Mouse (Mus musculus): ENCODE data around the gene Gapt. TPM values are rescaled to one million over a fixed set of nuclear protein-coding genes. Genes with fewer than 3 reads are reported as not detected.

Gapt gene
- polyA plus RNA-seq, 1 experiment = 1.1 TPM

DNA sequence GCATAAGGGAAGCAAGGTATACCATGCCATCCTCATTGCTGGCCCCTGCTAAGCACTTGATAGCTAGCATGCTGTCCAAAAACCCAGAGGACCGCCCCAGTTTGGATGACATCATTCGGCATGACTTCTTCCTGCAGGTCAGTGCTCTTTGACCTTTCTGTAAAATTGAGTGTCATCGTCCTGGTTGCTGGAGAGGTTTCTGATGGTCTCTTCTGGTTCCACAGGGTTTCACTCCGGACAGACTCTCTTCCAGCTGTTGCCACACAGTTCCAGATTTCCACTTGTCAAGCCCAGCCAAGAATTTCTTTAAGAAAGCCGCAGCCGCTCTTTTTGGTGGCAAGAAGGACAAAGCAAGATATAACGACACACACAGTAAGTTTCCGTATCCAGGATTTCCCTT lies 40.8 kb upstream of the Gapt start:
- no peak overlapping the region for H3K4me3 ChIP-seq (ENCODE audit: control insufficient read depth, insufficient read depth, low read length)
- H3K36me3 ChIP-seq (ENCODE audit: control insufficient read depth, insufficient read depth, low read length) = no peaks in the 10 kb centered on the region
- WGBS = 96% methylated on average over 8 of the region's 8 CpGs
- TF ChIP-seq POLR2A (IDR thresholded peaks at IDR 0.05; ENCODE audit: control insufficient read depth, extremely low read depth, insufficient read depth, low read length, poor library complexity) = no peak
- TF ChIP-seq CTCF (IDR thresholded peaks at IDR 0.05; ENCODE audit: borderline replicate concordance, control insufficient read depth, extremely low read depth, insufficient read depth, low read length, poor library complexity) = no peak
- H3K4me1 ChIP-seq (replicated peaks; ENCODE audit: control insufficient read depth, insufficient read depth, low read length) = peaks cover 12% of the 10 kb centered on the region
- no peak for DNase-seq
- no peak overlapping the region for H3K27ac ChIP-seq (ENCODE audit: control insufficient read depth, insufficient read depth, low read length)
- H3K27me3 ChIP-seq (ENCODE audit: control insufficient read depth, insufficient read depth, low read length) = no peaks in the 10 kb centered on the region; the same call in 1 of the 2 replicates

DNA sequence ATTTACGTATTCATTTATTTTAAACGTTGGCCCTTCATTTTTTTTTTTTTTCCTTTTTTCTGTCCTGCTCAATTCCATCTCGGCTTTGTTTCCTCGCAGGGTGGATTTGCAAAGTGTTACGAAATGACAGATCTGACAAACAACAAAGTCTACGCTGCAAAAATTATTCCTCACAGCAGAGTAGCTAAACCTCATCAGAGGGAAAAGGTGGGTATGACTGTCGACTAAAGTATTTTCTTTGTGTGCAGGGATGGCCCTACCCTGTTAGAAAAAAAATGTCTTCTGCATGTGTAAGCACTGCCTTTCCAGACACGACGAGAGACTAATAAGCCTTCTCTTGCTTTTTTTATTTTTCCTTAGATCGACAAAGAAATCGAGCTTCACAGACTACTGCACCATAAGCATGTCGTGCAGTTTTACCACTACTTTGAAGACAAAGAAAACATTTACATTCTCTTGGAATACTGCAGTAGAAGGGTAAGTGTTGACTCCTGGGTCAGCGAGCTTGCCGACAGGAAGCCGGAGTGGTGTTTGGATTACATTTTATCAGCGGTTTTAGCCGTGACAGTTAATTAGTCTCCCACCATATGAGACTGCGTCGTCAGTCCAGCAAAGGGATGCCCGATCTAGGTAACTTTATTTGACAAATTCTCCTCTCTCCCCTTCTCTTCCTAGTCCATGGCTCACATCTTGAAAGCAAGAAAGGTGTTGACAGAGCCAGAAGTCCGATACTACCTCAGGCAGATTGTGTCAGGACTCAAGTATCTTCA lies 39.1 kb upstream of the Gapt start:
- no peaks in the 10 kb centered on the region for H3K36me3 ChIP-seq (ENCODE audit: control insufficient read depth, insufficient read depth, low read length)
- no peak overlapping the region for H3K27ac ChIP-seq (ENCODE audit: control insufficient read depth, insufficient read depth, low read length)
- 22% methylated on average over 21 of the region's 21 CpGs for WGBS
- no peaks in the 10 kb centered on the region; the same call in 1 of the 2 replicates for H3K27me3 ChIP-seq (ENCODE audit: control insufficient read depth, insufficient read depth, low read length)
- no peak overlapping the region for H3K4me3 ChIP-seq (ENCODE audit: control insufficient read depth, insufficient read depth, low read length)
- no peak for TF ChIP-seq CTCF (IDR thresholded peaks at IDR 0.05; ENCODE audit: borderline replicate concordance, control insufficient read depth, extremely low read depth, insufficient read depth, low read length, poor library complexity)
- TF ChIP-seq POLR2A (IDR thresholded peaks at IDR 0.05; ENCODE audit: control insufficient read depth, extremely low read depth, insufficient read depth, low read length, poor library complexity) = no peak
- DNase-seq = no peak
- peaks cover 12% of the 10 kb centered on the region for H3K4me1 ChIP-seq (replicated peaks; ENCODE audit: control insufficient read depth, insufficient read depth, low read length)

DNA sequence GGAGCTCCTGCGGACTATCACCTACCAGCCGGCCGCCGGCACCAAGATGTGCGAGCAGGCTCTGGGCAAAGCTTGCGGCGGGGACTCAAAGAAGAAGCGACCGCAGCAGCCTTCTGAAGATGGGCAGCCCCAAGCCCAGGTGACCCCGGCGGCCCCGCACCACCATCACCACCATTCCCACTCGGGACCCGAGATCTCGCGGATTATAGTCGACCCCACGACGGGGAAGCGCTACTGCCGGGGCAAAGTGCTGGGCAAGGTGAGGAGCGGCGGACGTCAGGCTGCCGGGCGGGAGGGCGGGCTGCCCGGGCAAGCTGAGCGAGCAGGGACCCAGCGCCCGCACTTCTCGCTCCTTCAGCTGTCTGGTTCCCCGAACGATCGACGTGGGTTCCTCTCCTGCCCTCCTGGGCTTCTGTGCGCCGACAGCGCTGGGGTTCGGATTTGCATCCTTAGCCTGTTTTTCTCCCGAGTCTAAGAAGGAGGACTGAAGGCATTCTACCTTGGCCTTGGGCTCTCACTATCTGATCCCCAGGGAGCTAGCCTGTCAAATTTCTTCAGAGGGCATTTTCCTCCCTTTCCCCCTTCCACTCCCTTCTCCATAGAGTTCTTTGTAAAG lies 38.3 kb upstream of the Gapt start:
- peak overlapping the region; percentile 76 for H3K4me3 ChIP-seq (ENCODE audit: control insufficient read depth, insufficient read depth, low read length)

DNA sequence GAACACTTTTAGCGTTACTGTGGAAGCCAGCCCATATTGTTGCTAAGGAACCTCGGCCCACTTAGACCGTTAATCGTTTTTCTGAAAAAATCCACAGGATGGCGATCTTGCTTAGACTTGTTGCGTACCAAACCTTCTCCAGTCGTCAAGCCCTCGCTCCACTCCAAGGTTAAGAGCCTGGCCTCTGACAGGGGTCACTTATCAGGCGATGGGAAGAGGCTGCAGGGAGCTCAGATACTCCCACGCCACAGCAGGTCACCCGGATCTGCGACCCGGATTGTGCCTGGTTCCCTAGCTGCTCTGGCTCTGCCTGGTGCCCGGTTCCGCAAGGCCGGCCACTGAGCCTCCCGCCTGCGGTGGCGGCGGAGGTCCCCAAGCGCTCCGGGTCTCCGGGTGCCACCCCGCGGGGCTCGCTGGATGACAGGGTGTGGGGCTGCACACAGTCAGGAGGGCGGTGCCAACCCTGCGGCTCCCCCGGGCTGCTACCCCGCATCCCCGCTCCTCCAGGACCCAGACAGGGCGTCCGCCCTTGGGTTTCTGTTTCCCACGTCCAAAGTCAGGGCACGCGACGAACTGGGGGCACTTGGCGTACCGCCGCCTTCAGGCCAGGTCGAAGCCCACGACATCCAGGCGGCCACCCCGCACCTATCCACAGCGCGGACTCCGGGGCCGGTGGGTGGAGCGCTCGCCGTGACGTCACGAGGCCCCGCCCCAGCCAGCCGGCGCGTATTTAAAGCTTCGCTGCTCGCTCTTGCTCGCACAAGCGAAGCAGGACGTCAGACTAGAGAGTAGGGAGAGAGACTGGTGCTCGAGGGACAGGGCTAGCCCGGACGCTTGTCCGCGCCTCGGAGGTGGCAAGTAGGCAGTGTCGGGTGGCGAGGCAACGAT lies 37.5 kb upstream of the Gapt start, which contains the start of gene Plk2:
Plk2 (plus strand) TSS at position 756 of the 888 bp plus-strand sequence.
- no peak within 1 kb of the TSS for H3K27ac ChIP-seq (ENCODE audit: control insufficient read depth, insufficient read depth, low read length)
- peak; percentile 93 for DNase-seq

More for the DNA sequence above, 38.3 kb upstream of the Gapt start:
- Histone ChIP-seq H3K4me1 (replicated peaks; ENCODE audit: control insufficient read depth, insufficient read depth, low read length) (peaks cover 12% of the 10 kb centered on the region), H3K27me3 (ENCODE audit: control insufficient read depth, insufficient read depth, low read length) (no peaks in the 10 kb centered on the region; the same call in 1 of the 2 replicates), H3K27ac (ENCODE audit: control insufficient read depth, insufficient read depth, low read length) (no peak overlapping the region), H3K36me3 (ENCODE audit: control insufficient read depth, insufficient read depth, low read length) (no peaks in the 10 kb centered on the region)
- under 1% methylated on average over 41 of the region's 41 CpGs for WGBS
- DNase-seq = no peak
- TF ChIP-seq CTCF (IDR thresholded peaks at IDR 0.05; ENCODE audit: borderline replicate concordance, control insufficient read depth, extremely low read depth, insufficient read depth, low read length, poor library complexity) = no peak
- TF ChIP-seq POLR2A (IDR thresholded peaks at IDR 0.05; ENCODE audit: control insufficient read depth, extremely low read depth, insufficient read depth, low read length, poor library complexity) = no peak

DNA sequence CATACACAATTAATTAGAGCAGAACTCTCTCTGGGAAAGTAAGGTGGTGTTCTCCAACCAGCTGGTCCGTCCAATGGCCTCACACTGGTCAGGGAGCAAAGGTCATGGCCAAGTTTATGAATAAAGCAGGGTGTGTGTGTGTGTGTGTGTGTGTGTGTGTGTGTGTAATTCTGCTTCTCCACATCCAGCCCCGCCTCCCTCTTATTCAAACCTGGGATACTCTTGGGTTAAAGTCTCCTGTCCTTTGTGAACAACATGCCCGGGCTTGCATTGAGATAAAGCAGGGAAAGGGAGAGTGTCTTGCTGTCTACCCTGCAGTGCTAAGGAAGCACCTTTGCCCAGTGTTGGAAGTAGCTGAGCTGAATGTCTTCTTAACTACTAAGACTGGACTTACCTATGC lies 35.6 kb upstream of the Gapt start:
- no peak for TF ChIP-seq CTCF (IDR thresholded peaks at IDR 0.05; ENCODE audit: borderline replicate concordance, control insufficient read depth, extremely low read depth, insufficient read depth, low read length, poor library complexity)
- TF ChIP-seq POLR2A (IDR thresholded peaks at IDR 0.05; ENCODE audit: control insufficient read depth, extremely low read depth, insufficient read depth, low read length, poor library complexity) = no peak
- WGBS = 57% methylated on average over 3 of the region's 3 CpGs
- Histone ChIP-seq H3K27ac (ENCODE audit: control insufficient read depth, insufficient read depth, low read length) (no peak overlapping the region), H3K36me3 (ENCODE audit: control insufficient read depth, insufficient read depth, low read length) (no peaks in the 10 kb centered on the region), H3K4me1 (replicated peaks; ENCODE audit: control insufficient read depth, insufficient read depth, low read length) (peaks cover 12% of the 10 kb centered on the region), H3K27me3 (ENCODE audit: control insufficient read depth, insufficient read depth, low read length) (no peaks in the 10 kb centered on the region; the same call in 1 of the 2 replicates), H3K4me3 (ENCODE audit: control insufficient read depth, insufficient read depth, low read length) (no peak overlapping the region)
- DNase-seq = no peak

More for the DNA sequence above, 37.5 kb upstream of the Gapt start, which contains the start of gene Plk2:
- Histone ChIP-seq H3K4me1 (replicated peaks; ENCODE audit: control insufficient read depth, insufficient read depth, low read length) (peaks cover 12% of the 10 kb centered on the region), H3K27me3 (ENCODE audit: control insufficient read depth, insufficient read depth, low read length) (no peaks in the 10 kb centered on the region; the same call in 1 of the 2 replicates), H3K36me3 (ENCODE audit: control insufficient read depth, insufficient read depth, low read length) (no peaks in the 10 kb centered on the region), H3K4me3 (ENCODE audit: control insufficient read depth, insufficient read depth, low read length) (peak within 1 kb of the TSS; percentile 76)
- WGBS = under 1% methylated on average over 71 of the region's 71 CpGs
- no peak for TF ChIP-seq CTCF (IDR thresholded peaks at IDR 0.05; ENCODE audit: borderline replicate concordance, control insufficient read depth, extremely low read depth, insufficient read depth, low read length, poor library complexity)
- TF ChIP-seq POLR2A (IDR thresholded peaks at IDR 0.05; ENCODE audit: control insufficient read depth, extremely low read depth, insufficient read depth, low read length, poor library complexity) = peak; percentile 81; the same call in 1 of the 2 replicates

DNA sequence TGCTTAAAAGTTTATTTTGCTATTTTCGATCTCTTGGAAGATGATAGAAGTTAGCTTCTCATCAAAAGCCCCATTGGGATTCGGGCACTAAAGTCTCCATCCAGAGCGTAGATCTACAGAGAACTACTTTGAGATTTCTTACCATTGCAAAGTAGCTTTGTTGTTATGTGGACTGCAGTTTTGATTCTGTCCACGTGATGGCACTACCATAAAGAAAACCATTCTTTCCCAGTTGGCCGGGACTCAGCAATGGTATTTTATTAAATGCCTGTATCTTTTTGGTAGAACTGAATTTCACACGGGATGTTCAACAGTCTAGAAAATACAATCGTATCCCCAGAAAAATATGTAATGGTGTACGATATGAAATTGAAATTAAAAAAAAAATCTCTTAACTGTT lies 35.2 kb upstream of the Gapt start:
- TF ChIP-seq POLR2A (IDR thresholded peaks at IDR 0.05; ENCODE audit: control insufficient read depth, extremely low read depth, insufficient read depth, low read length, poor library complexity) = no peak
- no peak for TF ChIP-seq CTCF (IDR thresholded peaks at IDR 0.05; ENCODE audit: borderline replicate concordance, control insufficient read depth, extremely low read depth, insufficient read depth, low read length, poor library complexity)

More for the DNA sequence above, 35.2 kb upstream of the Gapt start:
- Histone ChIP-seq H3K4me3 (ENCODE audit: control insufficient read depth, insufficient read depth, low read length) (no peak overlapping the region), H3K36me3 (ENCODE audit: control insufficient read depth, insufficient read depth, low read length) (no peaks in the 10 kb centered on the region), H3K27me3 (ENCODE audit: control insufficient read depth, insufficient read depth, low read length) (no peaks in the 10 kb centered on the region; the same call in 1 of the 2 replicates), H3K4me1 (replicated peaks; ENCODE audit: control insufficient read depth, insufficient read depth, low read length) (peaks cover 12% of the 10 kb centered on the region), H3K27ac (ENCODE audit: control insufficient read depth, insufficient read depth, low read length) (no peak overlapping the region)
- DNase-seq = peak; percentile 53
- 15% methylated on average over 8 of the region's 8 CpGs for WGBS

Measured in thymus, adult 2 months (tissue).